Comparison of ENCODE assay signal across 20 mouse cellular contexts in genomic region chr11:8591271-8591670, GRCm38 (mm10).
DNase-seq lines count a peak whose midpoint lies in the region; ATAC-seq lines count a peak whose summit lies in the region.
"Had no signal": no experiment of that assay in that cellular context is flagged by ENCODE, and none has a peak within 500 bp of the region (broad histone marks: within the 10 kb centered on the region; RNA-seq: fewer than 3 reads in every experiment).

No protein-coding gene starts in this region.

- H3K27me3 ChIP-seq in heart, embryonic 15.5 days, result no peaks in the 10 kb centered on the region
- H3K27me3 ChIP-seq in heart, embryonic 10.5 days (ENCODE audit: insufficient read depth, poor library complexity, severe bottlenecking), result no peaks in the 10 kb centered on the region
- H3K27me3 ChIP-seq in lung, embryonic 16.5 days (ENCODE audit: control insufficient read depth, insufficient read depth, low read depth, low read length), result no peaks in the 10 kb centered on the region
- H3K27me3 ChIP-seq in stomach, embryonic 16.5 days (ENCODE audit: control insufficient read depth, insufficient read depth, low read length), result no peaks in the 10 kb centered on the region
- H3K27me3 ChIP-seq: forebrain, embryonic 15.5 days; midbrain, embryonic 15.5 days; Patski had no signal

- H3K4me2 ChIP-seq in heart, embryonic 15.5 days, result no peak overlapping the region
- no peak overlapping the region for H3K4me2 ChIP-seq in lung, embryonic 16.5 days (ENCODE audit: low read depth, low read length)
- H3K4me2 ChIP-seq in stomach, embryonic 16.5 days (ENCODE audit: low read depth, low read length), result no peak overlapping the region
- H3K4me2 ChIP-seq: forebrain, embryonic 15.5 days; midbrain, embryonic 15.5 days had no signal

- 49% methylated on average over 5 of the region's 5 CpGs for WGBS in heart, embryonic 15.5 days
- 57% methylated on average over 5 of the region's 5 CpGs for WGBS in heart, embryonic 10.5 days
- 64% methylated on average over 5 of the region's 5 CpGs for WGBS in lung, embryonic 16.5 days
- 56% methylated on average over 5 of the region's 5 CpGs for WGBS in stomach, embryonic 16.5 days

- H3K9me3 ChIP-seq in heart, embryonic 15.5 days (replicated peaks), result no peaks in the 10 kb centered on the region
- no peaks in the 10 kb centered on the region for H3K9me3 ChIP-seq in heart, embryonic 10.5 days
- H3K9me3 ChIP-seq in lung, embryonic 16.5 days (ENCODE audit: control insufficient read depth, low read length), result no peaks in the 10 kb centered on the region
- no peaks in the 10 kb centered on the region for H3K9me3 ChIP-seq in stomach, embryonic 16.5 days (replicated peaks; ENCODE audit: control insufficient read depth, low read length)
- H3K9me3 ChIP-seq: forebrain, embryonic 15.5 days; midbrain, embryonic 15.5 days had no signal

- no peak overlapping the region for H3K4me3 ChIP-seq in heart, embryonic 15.5 days
- H3K4me3 ChIP-seq in heart, embryonic 10.5 days, result no peak overlapping the region
- H3K4me3 ChIP-seq in lung, embryonic 16.5 days (ENCODE audit: low read length), result no peak overlapping the region
- H3K4me3 ChIP-seq in stomach, embryonic 16.5 days (replicated peaks; ENCODE audit: low read length), result no peak overlapping the region
- H3K4me3 ChIP-seq: erythroblast, embryonic 14.5 days; forebrain, embryonic 15.5 days; midbrain, embryonic 15.5 days had no signal

- peaks cover 26% of the 10 kb centered on the region for H3K4me1 ChIP-seq in heart, embryonic 15.5 days (replicated peaks)
- H3K4me1 ChIP-seq in heart, embryonic 10.5 days, result peaks cover 29% of the 10 kb centered on the region
- H3K4me1 ChIP-seq in lung, embryonic 16.5 days (replicated peaks; ENCODE audit: control insufficient read depth, insufficient read depth, low read length), result peaks cover 25% of the 10 kb centered on the region
- H3K4me1 ChIP-seq in stomach, embryonic 16.5 days (ENCODE audit: control insufficient read depth, insufficient read depth, low read length), result peaks cover 33% of the 10 kb centered on the region; the same call in 1 of the 2 replicates
- H3K4me1 ChIP-seq: midbrain, embryonic 15.5 days had no signal

- ATAC-seq in heart, embryonic 15.5 days (replicated peaks; ENCODE audit: insufficient number of reproducible peaks, insufficient read depth, low FRiP score, low read depth), result no peak
- no peak for ATAC-seq in lung, embryonic 16.5 days (ENCODE audit: low read depth)
- ATAC-seq in common myeloid progenitor, adult 5-6 weeks (replicated peaks; ENCODE audit: low read depth, poor library complexity, severe bottlenecking), result peak; percentile 15; the same call in 1 of the 2 replicates
- ATAC-seq in stomach, embryonic 16.5 days (ENCODE audit: insufficient read depth, low FRiP score), result peak; percentile 59; the same call in 1 of the 2 replicates
- ATAC-seq: activated CD4-positive, CD25-positive, alpha-beta regulatory T cell, adult 4 months; forebrain, embryonic 15.5 days; midbrain, embryonic 15.5 days; Patski had no signal

- no peaks in the 10 kb centered on the region for H3K36me3 ChIP-seq in heart, embryonic 15.5 days
- H3K36me3 ChIP-seq in heart, embryonic 10.5 days, result 0 out of 2 replicates have a peak, but pooled peaks cover 2% of the 10 kb centered on the region
- H3K36me3 ChIP-seq in lung, embryonic 16.5 days (ENCODE audit: control insufficient read depth, insufficient read depth, low read length), result peaks cover 3% of the 10 kb centered on the region; the same call in 1 of the 2 replicates
- H3K36me3 ChIP-seq in stomach, embryonic 16.5 days (ENCODE audit: control insufficient read depth, insufficient read depth, low read length), result no peaks in the 10 kb centered on the region
- H3K36me3 ChIP-seq: forebrain, embryonic 15.5 days; midbrain, embryonic 15.5 days had no signal

- H3K9ac ChIP-seq in heart, embryonic 15.5 days, result no peak overlapping the region
- no peak overlapping the region for H3K9ac ChIP-seq in lung, embryonic 16.5 days (ENCODE audit: low read length)
- H3K9ac ChIP-seq in stomach, embryonic 16.5 days (ENCODE audit: low read length), result no peak overlapping the region; the same call in 1 of the 2 replicates
- H3K9ac ChIP-seq: forebrain, embryonic 15.5 days; liver, embryonic 14.5 days; midbrain, embryonic 15.5 days had no signal

- H3K27ac ChIP-seq in heart, embryonic 15.5 days, result 0 out of 2 replicates have a peak overlapping the region, but pooled peaks have one; percentile 10
- H3K27ac ChIP-seq in heart, embryonic 10.5 days, result no peak overlapping the region
- H3K27ac ChIP-seq in lung, embryonic 16.5 days (ENCODE audit: low read length), result peak overlapping the region; percentile 27
- peak overlapping the region; percentile 39 for H3K27ac ChIP-seq in stomach, embryonic 16.5 days (ENCODE audit: low read length)
- H3K27ac ChIP-seq: forebrain, embryonic 15.5 days; liver, embryonic 14.5 days; midbrain, embryonic 15.5 days had no signal

- DNase-seq in heart, embryonic 10.5 days (ENCODE audit: low spot score), result no peak
- DNase-seq in lung, postnatal 14 days, result no peak
- no peak for DNase-seq in gastrocnemius, adult 18-20 months (ENCODE audit: low spot score)
- DNase-seq: adrenal gland, postnatal 14 days; B cell, adult 2 months; cerebellum, adult 2 months; left cerebral cortex, postnatal 4 days; lung, postnatal 10 days; retina, postnatal 1 day; right cerebral cortex, postnatal 4 days had no signal

Comparison
In these comparisons a context has a peak if more than half of its experiments do, and no peak if none do; other contexts are left out.
1. ATAC-seq: peak in common myeloid progenitor, adult 5-6 weeks (single experiment) and stomach, embryonic 16.5 days (single experiment); none in heart, embryonic 15.5 days (single experiment) and lung, embryonic 16.5 days (single experiment).